Mouse (Mus musculus): ENCODE data around the gene Tomm5.
"Not testable (repeated sequence)": the region's sequence is repeated elsewhere in the genome, so short reads cannot be mapped to it uniquely, and the experiment has no call there.

The Tomm5 gene

GRCm38 (mm10) chr4:45107601-45108277, at the start of gene Tomm5:
Gene Tomm5, minus strand, starts transcription at chr4:45108114.
- DNase-seq (ENCODE audit: low spot score): peak; percentile 76

GRCm38 (mm10) chr4:45156433-45156832, 48.5 kb upstream of the Tomm5 start:
- no peak for DNase-seq (ENCODE audit: low spot score)

GRCm38 (mm10) chr4:45143005-45143404, 35.1 kb upstream of the Tomm5 start:
- DNase-seq (ENCODE audit: low spot score): no peak

- no peak for DNase-seq (ENCODE audit: low spot score)
Measured at GRCm38 (mm10) chr4:45142411-45142810, 34.5 kb upstream of the Tomm5 start.

GRCm38 (mm10) chr4:45141835-45142234, 33.9 kb upstream of the Tomm5 start:
- DNase-seq (ENCODE audit: low spot score): no peak

GRCm38 (mm10) chr4:45137636-45138035, 29.7 kb upstream of the Tomm5 start:
- DNase-seq (ENCODE audit: low spot score): no peak

- DNase-seq (ENCODE audit: low spot score): no peak
Measured at GRCm38 (mm10) chr4:45134471-45134870, 26.6 kb upstream of the Tomm5 start.

- DNase-seq (ENCODE audit: low spot score): no peak
Measured at GRCm38 (mm10) chr4:45131021-45131420, 23.1 kb upstream of the Tomm5 start.

GRCm38 (mm10) chr4:45121311-45121710, 13.4 kb upstream of the Tomm5 start:
- no peak for DNase-seq (ENCODE audit: low spot score)

GRCm38 (mm10) chr4:45108456-45109110, 669 bp upstream of the Tomm5 start:
- no peak for DNase-seq (ENCODE audit: low spot score)

GRCm38 (mm10) chr4:45107066-45107465, 848 bp downstream of the Tomm5 start:
- no peak for DNase-seq (ENCODE audit: low spot score)

GRCm38 (mm10) chr4:45106409-45106808, 1.5 kb downstream of the Tomm5 start:
- DNase-seq (ENCODE audit: low spot score): no peak

- peak; percentile 69 for DNase-seq (ENCODE audit: low spot score)
Measured at GRCm38 (mm10) chr4:45097198-45097872, 10.6 kb downstream of the Tomm5 start.

GRCm38 (mm10) chr4:45084895-45085290, 23.0 kb downstream of the Tomm5 start:
- DNase-seq (ENCODE audit: low spot score): no peak

GRCm38 (mm10) chr4:45084021-45084894, 23.7 kb downstream of the Tomm5 start, which contains the start of gene Fbxo10:
Gene Fbxo10, minus strand, starts transcription at chr4:45084604.
- DNase-seq (ENCODE audit: low spot score): peak; percentile 91

GRCm38 (mm10) chr4:45083487-45083886, 24.4 kb downstream of the Tomm5 start:
- DNase-seq (ENCODE audit: low spot score): no peak

GRCm38 (mm10) chr4:45082951-45083350, 25.0 kb downstream of the Tomm5 start:
- no peak for DNase-seq (ENCODE audit: low spot score)

GRCm38 (mm10) chr4:45081041-45081440, 26.9 kb downstream of the Tomm5 start:
- DNase-seq (ENCODE audit: low spot score): not testable (repeated sequence)

GRCm38 (mm10) chr4:45073544-45073943, 34.4 kb downstream of the Tomm5 start:
- DNase-seq (ENCODE audit: low spot score): no peak

GRCm38 (mm10) chr4:45072261-45072973, 35.5 kb downstream of the Tomm5 start:
- no peak for DNase-seq (ENCODE audit: low spot score)

- no peak for DNase-seq (ENCODE audit: low spot score)
Measured at GRCm38 (mm10) chr4:45067742-45068141, 40.2 kb downstream of the Tomm5 start.
